Mouse (Mus musculus) intestine, embryonic 15.5 days (tissue): Measurements from ENCODE around the gene Nr2f2. TPM values are rescaled to one million over a fixed set of nuclear protein-coding genes. Genes with fewer than 3 reads are reported as not detected.

ENCODE experiments used
- ATAC-seq: fragments of 200-750 bp; cut with Nextera tagmentation; 2 replicates; pipeline ENCODE4 v1.8.0; 2017; ENCODE audit warnings: moderate TSS enrichment, moderate library complexity
- H3K27ac ChIP-seq: fragments of 300-500 bp; sonication (generic); 2 replicates; pipeline ENCODE4 v1.5.1; 2015; ENCODE audit warnings: mild to moderate bottlenecking, inconsistent platforms
- H3K27me3 ChIP-seq: fragments of 300-500 bp; sonication (generic); replicated peaks from 2 replicates; pipeline ENCODE4 v1.6.1; 2015; ENCODE audit warnings: inconsistent platforms
- H3K36me3 ChIP-seq: fragments of 300-500 bp; sonication (generic); 2 replicates; pipeline ENCODE4 v1.6.1; 2015; ENCODE audit warnings: inconsistent platforms
- H3K4me1 ChIP-seq: fragments of 300-500 bp; sonication (generic); replicated peaks from 2 replicates; pipeline ENCODE4 v1.6.1; 2015; ENCODE audit warnings: inconsistent platforms
- H3K4me2 ChIP-seq: fragments of 300-500 bp; sonication (generic); replicated peaks from 2 replicates; pipeline ENCODE4 v1.6.1; 2015; ENCODE audit warnings: mild to moderate bottlenecking, inconsistent platforms
- H3K4me3 ChIP-seq: fragments of 300-500 bp; sonication (generic); replicated peaks from 2 replicates; pipeline ENCODE4 v1.5.1; 2015; ENCODE audit warnings: inconsistent platforms
- H3K9ac ChIP-seq: fragments of 300-500 bp; sonication (generic); 2 replicates; pipeline ENCODE4 v1.6.1; 2015; ENCODE audit warnings: inconsistent platforms
- H3K9me3 ChIP-seq: fragments of 300-500 bp; sonication (generic); 2 replicates; pipeline ENCODE4 v1.6.1; 2016; ENCODE audit warnings: inconsistent platforms
- WGBS: fragments of 180-500 bp; shearing (Covaris S2); methylation state at CpG from one replicate; pipeline ENCODE4 v1.1.7; 2015; 5-methylcytosine and 5-hydroxymethylcytosine counted together
- polyA plus RNA-seq: library from polyadenylated mRNA; unstranded; fragments of >200 nt; fragmentation: Nextera tagmentation; extraction: Ambion mirVana; gene quantifications from 2 replicates; pipeline ENCODE4 v1.2.1, GENCODE M21; 2015

Nr2f2 gene
- polyA plus RNA-seq, 1 experiment from 2014 or later: 46.3 TPM

GRCm38 (mm10) chr7:70335411-70335810 lies 31.1 kb downstream of the Nr2f2 start:
- Histone ChIP-seq H3K4me3 (no peak overlapping the region), H3K4me2 (no peak overlapping the region), H3K27me3 (peaks cover 67% of the 10 kb centered on the region), H3K4me1 (peaks cover 17% of the 10 kb centered on the region), H3K27ac (no peak overlapping the region), H3K9ac (no peak overlapping the region), H3K36me3 (no peaks in the 10 kb centered on the region), H3K9me3 (no peaks in the 10 kb centered on the region)
- no peak for ATAC-seq
- 31% methylated on average over 7 of the region's 7 CpGs for WGBS

- Histone ChIP-seq H3K27me3 (peaks cover 65% of the 10 kb centered on the region), H3K9ac (no peak overlapping the region), H3K4me3 (0 out of 2 replicates have a peak overlapping the region, but pooled peaks have one; percentile 6), H3K4me2 (peak overlapping the region; percentile 53), H3K4me1 (peaks cover 17% of the 10 kb centered on the region), H3K36me3 (no peaks in the 10 kb centered on the region), H3K9me3 (no peaks in the 10 kb centered on the region), H3K27ac (no peak overlapping the region)
- under 1% methylated on average over 17 of the region's 17 CpGs for WGBS
- ATAC-seq: peak; percentile 66
Observed at GRCm38 (mm10) chr7:70334836-70335235, 31.7 kb downstream of the Nr2f2 start.

GRCm38 (mm10) chr7:70333851-70334250 lies 32.7 kb downstream of the Nr2f2 start:
- 30% methylated on average over 11 of the region's 11 CpGs for WGBS
- Histone ChIP-seq H3K4me1 (peaks cover 17% of the 10 kb centered on the region), H3K9ac (no peak overlapping the region)

DNA sequence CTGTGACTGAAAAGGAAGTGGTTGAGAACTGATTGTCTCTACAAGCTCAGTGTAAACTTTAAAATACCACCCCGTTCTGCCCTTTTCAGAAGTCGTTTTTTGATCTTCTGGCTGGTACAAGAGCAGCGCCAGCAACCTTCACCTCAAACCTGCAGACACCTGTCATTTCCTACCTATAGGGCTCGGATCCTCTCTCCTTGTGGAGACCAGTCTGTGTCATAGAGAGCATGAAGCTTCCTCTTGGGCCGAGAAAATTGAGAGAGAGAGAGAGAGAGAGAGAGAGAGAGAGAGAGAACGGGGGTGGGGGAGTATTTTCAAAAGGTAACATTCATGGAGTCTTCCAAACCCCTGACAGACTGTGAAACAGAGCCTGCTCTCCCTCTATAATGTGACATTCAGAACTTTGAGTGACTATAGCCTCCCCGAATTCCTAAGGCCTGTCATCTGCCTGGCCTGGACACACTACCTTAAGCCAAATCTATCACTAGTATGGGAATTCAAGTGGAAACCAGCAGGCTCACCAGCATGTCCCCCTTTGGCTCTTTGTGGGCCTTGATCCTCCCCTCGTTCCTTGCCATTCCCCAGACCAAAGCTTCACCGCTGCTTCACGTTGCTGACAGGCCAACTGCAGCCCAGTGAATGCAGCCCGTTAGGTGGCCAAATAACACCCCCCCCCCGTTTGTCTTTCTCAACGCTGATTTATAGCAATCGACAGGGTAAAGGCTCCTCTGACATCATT lies 33.4 kb downstream of the Nr2f2 start:
- Histone ChIP-seq H3K4me1 (peaks cover 17% of the 10 kb centered on the region), H3K36me3 (no peaks in the 10 kb centered on the region), H3K27me3 (peaks cover 71% of the 10 kb centered on the region), H3K4me2 (no peak overlapping the region), H3K4me3 (no peak overlapping the region), H3K27ac (no peak overlapping the region), H3K9ac (no peak overlapping the region), H3K9me3 (no peaks in the 10 kb centered on the region)
- ATAC-seq: no peak
- 38% methylated on average over 14 of the region's 14 CpGs for whole genome bisulfite sequencing

More at GRCm38 (mm10) chr7:70333851-70334250, 32.7 kb downstream of the Nr2f2 start:
- no peaks in the 10 kb centered on the region for H3K9me3 ChIP-seq
- ATAC-seq: no peak
- H3K4me3 ChIP-seq: no peak overlapping the region
- no peaks in the 10 kb centered on the region for H3K36me3 ChIP-seq
- no peak overlapping the region for H3K27ac ChIP-seq
- H3K27me3 ChIP-seq: peaks cover 72% of the 10 kb centered on the region
- H3K4me2 ChIP-seq: no peak overlapping the region

DNA sequence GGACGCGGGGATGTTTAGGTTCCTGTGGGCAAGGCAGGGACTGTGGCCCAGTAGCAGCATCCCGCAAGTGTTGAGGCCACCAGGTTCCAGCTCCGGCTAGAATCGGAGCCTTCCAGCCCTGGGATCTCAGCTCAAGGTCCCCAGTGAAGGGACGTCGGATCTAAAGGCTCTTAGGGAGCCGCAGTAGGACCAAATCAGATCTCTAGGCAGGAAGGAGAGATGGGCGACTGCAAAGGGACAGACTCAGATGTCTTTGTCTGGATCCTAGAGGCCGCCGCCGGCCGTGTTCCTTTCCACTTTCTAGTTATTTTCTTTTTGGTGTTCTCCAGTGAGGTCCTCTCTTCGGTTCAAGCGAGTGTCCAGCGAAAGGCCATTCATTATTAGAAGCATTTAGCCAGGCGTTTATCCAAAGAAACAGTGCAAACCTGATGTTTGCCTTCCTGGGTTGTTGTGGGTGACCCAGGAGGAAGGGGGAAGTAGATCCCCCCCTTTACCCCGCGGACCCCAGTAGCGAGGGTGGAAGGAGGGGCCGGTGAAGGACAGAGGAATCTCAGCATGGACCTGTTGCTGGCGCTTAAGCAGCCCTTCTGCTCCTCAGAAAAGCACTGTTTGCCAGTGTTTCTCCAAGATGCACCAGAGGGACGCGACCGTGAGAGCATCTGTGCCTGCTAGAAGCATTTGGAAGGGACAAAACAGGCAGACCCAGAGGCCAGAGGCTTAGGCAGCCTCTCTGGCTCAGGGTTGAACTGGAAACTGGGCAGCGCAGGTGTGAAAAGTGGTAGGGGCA lies 34.3 kb downstream of the Nr2f2 start:
- peak overlapping the region; percentile 5; the same call in 1 of the 2 replicates for H3K9ac ChIP-seq
- H3K27me3 ChIP-seq: peaks cover 70% of the 10 kb centered on the region
- no peak overlapping the region for H3K27ac ChIP-seq
- H3K4me2 ChIP-seq: peak overlapping the region; percentile 75
- peak overlapping the region; percentile 39 for H3K4me3 ChIP-seq
- no peaks in the 10 kb centered on the region for H3K9me3 ChIP-seq
- peaks cover 17% of the 10 kb centered on the region for H3K4me1 ChIP-seq
- H3K36me3 ChIP-seq: no peaks in the 10 kb centered on the region
- 11% methylated on average over 26 of the region's 26 CpGs for WGBS
- ATAC-seq: no peak; the same call in 1 of the 2 replicates

- Histone ChIP-seq H3K9ac (peak overlapping the region; percentile 5; the same call in 1 of the 2 replicates), H3K36me3 (no peaks in the 10 kb centered on the region), H3K4me3 (peak overlapping the region; percentile 39), H3K4me2 (peak overlapping the region; percentile 75), H3K4me1 (peaks cover 17% of the 10 kb centered on the region), H3K27me3 (peaks cover 68% of the 10 kb centered on the region), H3K27ac (no peak overlapping the region), H3K9me3 (no peaks in the 10 kb centered on the region)
- peak; percentile 64 for ATAC-seq
- WGBS: under 1% methylated on average over 48 of the region's 48 CpGs
Observed at GRCm38 (mm10) chr7:70331243-70332063, 35.1 kb downstream of the Nr2f2 start.

DNA sequence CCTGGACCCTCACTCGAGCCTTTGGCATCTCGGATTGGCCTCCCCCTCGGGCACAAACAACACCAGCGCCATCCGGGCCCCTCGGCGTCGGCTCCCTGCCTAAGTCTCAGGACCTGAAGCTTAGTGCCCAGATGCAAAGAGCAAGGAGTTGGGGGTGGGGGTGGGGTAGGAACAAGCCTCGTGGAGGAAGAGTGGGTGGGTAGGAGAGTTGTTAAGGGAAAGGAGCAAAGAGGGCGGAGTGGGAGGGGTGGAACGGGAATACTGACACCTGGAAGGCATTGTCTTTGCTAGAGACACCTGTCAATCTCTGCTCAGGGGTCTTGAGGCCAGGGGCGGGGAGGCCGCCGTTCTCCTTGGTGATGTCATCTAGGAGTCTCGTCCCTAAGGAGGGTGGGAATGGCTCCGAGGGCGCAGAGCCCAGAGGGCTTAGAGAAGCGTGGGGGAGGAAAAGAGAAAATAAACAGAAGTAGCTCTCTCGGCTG lies 35.7 kb downstream of the Nr2f2 start:
- peaks cover 70% of the 10 kb centered on the region for H3K27me3 ChIP-seq
- no peaks in the 10 kb centered on the region for H3K9me3 ChIP-seq
- peaks cover 17% of the 10 kb centered on the region for H3K4me1 ChIP-seq
- no peak overlapping the region for H3K9ac ChIP-seq
- no peaks in the 10 kb centered on the region for H3K36me3 ChIP-seq
- H3K27ac ChIP-seq: no peak overlapping the region
- no peak for ATAC-seq
- H3K4me2 ChIP-seq: peak overlapping the region; percentile 75
- 2% methylated on average over 19 of the region's 19 CpGs for WGBS
- H3K4me3 ChIP-seq: peak overlapping the region; percentile 39

GRCm38 (mm10) chr7:70330207-70330562 lies 36.4 kb downstream of the Nr2f2 start:
- Histone ChIP-seq H3K4me2 (no peak overlapping the region; the same call in 1 of the 2 replicates), H3K36me3 (no peaks in the 10 kb centered on the region), H3K9ac (no peak overlapping the region), H3K9me3 (no peaks in the 10 kb centered on the region), H3K27me3 (peaks cover 74% of the 10 kb centered on the region), H3K27ac (no peak overlapping the region), H3K4me3 (no peak overlapping the region), H3K4me1 (peaks cover 19% of the 10 kb centered on the region)
- WGBS: 12% methylated on average over 12 of the region's 12 CpGs
- no peak for ATAC-seq

- no peak for ATAC-seq
- Histone ChIP-seq H3K36me3 (no peaks in the 10 kb centered on the region), H3K9ac (no peak overlapping the region), H3K9me3 (no peaks in the 10 kb centered on the region), H3K27me3 (peaks cover 78% of the 10 kb centered on the region), H3K4me2 (no peak overlapping the region), H3K4me3 (no peak overlapping the region), H3K27ac (no peak overlapping the region), H3K4me1 (peaks cover 18% of the 10 kb centered on the region)
- 23% methylated on average over 19 of the region's 19 CpGs for WGBS
Observed at GRCm38 (mm10) chr7:70329521-70330206, 36.9 kb downstream of the Nr2f2 start.

DNA sequence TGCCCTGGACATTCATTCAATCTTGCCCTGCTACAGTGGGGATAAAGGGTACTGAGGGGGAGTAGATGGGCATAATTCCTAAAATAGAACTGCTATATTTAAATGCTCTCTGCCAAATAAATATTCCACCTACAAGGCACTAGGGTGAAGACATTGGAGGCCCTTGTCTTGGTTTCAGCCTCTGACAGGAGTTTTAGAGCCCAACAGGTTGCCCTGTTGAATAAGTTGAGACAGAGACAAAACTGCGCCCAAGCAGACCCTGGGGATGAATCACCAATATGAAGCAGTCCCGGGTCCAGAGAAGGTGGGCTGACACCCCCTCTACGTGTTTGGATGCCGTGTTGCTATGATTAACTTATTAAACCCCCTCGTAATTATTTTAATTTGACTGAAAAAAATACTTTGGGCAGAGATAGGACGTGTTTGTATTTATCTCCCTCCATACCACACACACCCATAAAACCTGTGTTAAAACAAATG lies 37.5 kb downstream of the Nr2f2 start:
- no peak overlapping the region for H3K4me3 ChIP-seq
- ATAC-seq: no peak
- peaks cover 14% of the 10 kb centered on the region for H3K4me1 ChIP-seq
- no peaks in the 10 kb centered on the region for H3K36me3 ChIP-seq
- no peak overlapping the region for H3K9ac ChIP-seq
- H3K9me3 ChIP-seq: no peaks in the 10 kb centered on the region
- H3K27ac ChIP-seq: no peak overlapping the region
- 19% methylated on average over 6 of the region's 6 CpGs for WGBS
- H3K27me3 ChIP-seq: peaks cover 84% of the 10 kb centered on the region
- no peak overlapping the region for H3K4me2 ChIP-seq

DNA sequence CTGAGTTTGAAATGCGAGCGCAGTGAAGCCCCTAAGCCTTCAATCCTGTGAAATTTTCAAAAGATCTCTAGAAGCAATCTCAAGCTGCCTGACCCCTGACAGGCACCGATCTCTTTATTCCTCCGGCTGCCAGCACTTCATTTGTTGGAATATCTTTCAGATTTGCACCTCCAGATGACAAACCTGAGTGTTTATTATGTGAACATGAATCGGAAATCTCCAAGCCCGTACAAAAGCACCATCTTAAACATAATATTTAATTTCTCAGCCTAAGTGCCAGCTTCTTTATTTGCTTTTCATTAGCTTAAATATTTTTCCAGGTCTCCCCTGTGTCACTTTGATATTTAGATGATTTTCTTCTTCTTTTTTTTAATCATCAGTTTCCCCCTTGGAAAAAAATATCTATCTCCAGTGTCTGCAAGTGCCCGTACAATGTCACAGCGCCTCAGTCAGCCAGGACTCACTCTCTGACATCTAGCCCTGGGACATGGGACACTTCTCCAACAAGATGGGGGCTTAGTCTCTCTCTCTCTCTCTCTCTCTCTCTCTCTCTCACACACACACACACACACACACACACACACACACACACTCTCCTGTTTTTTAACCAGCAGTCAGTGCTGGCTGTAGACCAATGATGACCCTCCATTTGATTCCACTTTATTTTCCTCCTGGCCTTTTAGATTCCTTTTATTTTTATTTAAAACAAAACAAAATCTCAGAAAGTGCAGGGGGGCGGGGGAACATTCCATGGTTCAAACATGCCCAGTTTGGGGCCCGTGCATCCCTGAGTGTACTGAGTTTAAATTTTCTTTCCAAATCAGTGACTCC lies 38.1 kb downstream of the Nr2f2 start:
- ATAC-seq: no peak
- H3K4me2 ChIP-seq: no peak overlapping the region
- 17% methylated on average over 10 of the region's 10 CpGs for WGBS
- no peak overlapping the region for H3K27ac ChIP-seq
- peaks cover 85% of the 10 kb centered on the region for H3K27me3 ChIP-seq
- H3K9me3 ChIP-seq: no peaks in the 10 kb centered on the region
- no peak overlapping the region for H3K9ac ChIP-seq
- H3K36me3 ChIP-seq: no peaks in the 10 kb centered on the region
- H3K4me1 ChIP-seq: peaks cover 14% of the 10 kb centered on the region
- no peak overlapping the region for H3K4me3 ChIP-seq
